Mouse (Mus musculus): ENCODE results near the gene Blm.

- TF ChIP-seq CTCF (IDR thresholded peaks at IDR 0.05; ENCODE audit: borderline replicate concordance, control insufficient read depth, extremely low read depth, insufficient read depth, low read length, poor library complexity) (no peak), POLR2A (IDR thresholded peaks at IDR 0.05; ENCODE audit: control insufficient read depth, extremely low read depth, insufficient read depth, low read length, poor library complexity) (no peak)
Measured at GRCm38 (mm10) chr7:80491086-80491485, 43.8 kb downstream of the Blm start.
